Comparison of ENCODE assay signal across 14 mouse cellular contexts in the genomic region with DNA sequence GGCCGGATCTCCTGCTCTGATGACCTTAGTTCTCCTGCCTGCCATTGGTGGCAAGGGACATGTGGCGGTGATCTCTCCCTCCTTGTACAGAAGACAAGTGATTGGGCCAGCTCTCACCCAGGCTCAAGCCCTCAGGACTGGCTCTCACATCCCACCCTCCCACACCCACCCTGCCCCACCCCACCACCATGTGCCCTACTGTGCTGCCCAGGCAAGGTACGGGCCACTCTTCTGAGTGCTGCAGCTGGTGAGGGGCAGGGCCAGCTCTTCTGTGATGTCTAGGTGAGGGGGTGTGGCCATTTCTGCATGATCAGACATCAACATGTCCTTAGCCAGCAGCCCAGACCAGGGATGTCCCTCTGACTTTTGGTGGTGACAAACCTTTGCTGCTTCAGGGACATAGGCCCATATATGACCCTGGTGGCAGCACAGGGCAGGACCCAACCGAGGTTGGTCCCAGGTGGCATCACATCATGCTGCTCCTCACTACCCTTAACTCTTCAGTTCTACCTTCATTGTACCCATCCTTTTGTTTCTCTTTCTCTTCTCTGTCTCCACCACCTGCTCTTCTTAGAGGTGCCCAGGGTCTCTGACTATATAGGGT. TPM values are rescaled to one million over a fixed set of nuclear protein-coding genes. Genes with fewer than 3 reads are reported as not detected.
A peak's percentile ranks its signal among the peaks of the same experiment; 100 is the strongest.
DNase-seq lines count a peak whose midpoint lies in the region; ATAC-seq and TF ChIP-seq lines count a peak whose summit lies in the region.
"Had no signal": no experiment of that assay in that cellular context is flagged by ENCODE, and none has a peak within 500 bp of the region (broad histone marks: within the 10 kb centered on the region; RNA-seq: fewer than 3 reads in every experiment).

No protein-coding gene starts in this region.

- 0 out of 2 replicates have a peak, but pooled peaks have one; percentile 43 for ATAC-seq in heart, embryonic 15.5 days (replicated peaks; ENCODE audit: insufficient number of reproducible peaks, insufficient read depth, low FRiP score, low read depth)
- peak; percentile 45 for ATAC-seq in liver, embryonic 11.5 days (replicated peaks; ENCODE audit: low FRiP score)
- ATAC-seq in liver, postnatal 0 days = peak; percentile 44

- 0 out of 2 replicates have a peak, but pooled peaks cover 14% of the 10 kb centered on the region for H3K36me3 ChIP-seq in heart, embryonic 15.5 days
- H3K36me3 ChIP-seq in liver, embryonic 11.5 days (ENCODE audit: control insufficient read depth, insufficient read depth, low read length) = peaks cover 8% of the 10 kb centered on the region; the same call in 1 of the 2 replicates
- peaks cover 45% of the 10 kb centered on the region for H3K36me3 ChIP-seq in embryonic facial prominence, embryonic 10.5 days (replicated peaks)
- 0 out of 2 replicates have a peak, but pooled peaks cover 6% of the 10 kb centered on the region for H3K36me3 ChIP-seq in liver, postnatal 0 days (replicated peaks; ENCODE audit: insufficient read depth, low read length)

- no peak overlapping the region for H3K4me3 ChIP-seq in heart, embryonic 15.5 days
- H3K4me3 ChIP-seq in liver, embryonic 11.5 days (ENCODE audit: low read depth, low read length) = no peak overlapping the region
- no peak overlapping the region for H3K4me3 ChIP-seq in embryonic facial prominence, embryonic 10.5 days
- H3K4me3 ChIP-seq in liver, postnatal 0 days (ENCODE audit: low read depth, low read length) = no peak overlapping the region
- H3K4me3 ChIP-seq: erythroblast, embryonic 14.5 days had no signal

- H3K9ac ChIP-seq in heart, embryonic 15.5 days = no peak overlapping the region
- no peak overlapping the region for H3K9ac ChIP-seq in liver, embryonic 11.5 days (ENCODE audit: low read depth, low read length)
- no peak overlapping the region for H3K9ac ChIP-seq in liver, postnatal 0 days (replicated peaks)

- intact Hi-C loops in heart, postnatal 14 days (cut with DNase I) = no loop called here

- no peak for TF ChIP-seq CTCF in liver, postnatal 0 days (IDR thresholded peaks at IDR 0.05; ENCODE audit: low read depth)

- no peak overlapping the region for H3K4me2 ChIP-seq in heart, embryonic 15.5 days
- no peak overlapping the region for H3K4me2 ChIP-seq in liver, embryonic 11.5 days
- H3K4me2 ChIP-seq in liver, postnatal 0 days (ENCODE audit: low read depth, low read length) = no peak overlapping the region

- H3K4me1 ChIP-seq in heart, embryonic 15.5 days (replicated peaks) = 0 out of 2 replicates have a peak, but pooled peaks cover 3% of the 10 kb centered on the region
- H3K4me1 ChIP-seq in liver, embryonic 11.5 days (replicated peaks; ENCODE audit: control insufficient read depth, insufficient read depth, low read length) = peaks cover 3% of the 10 kb centered on the region; the same call in 1 of the 2 replicates
- peaks cover 3% of the 10 kb centered on the region; the same call in 1 of the 2 replicates for H3K4me1 ChIP-seq in embryonic facial prominence, embryonic 10.5 days
- H3K4me1 ChIP-seq in liver, postnatal 0 days (ENCODE audit: insufficient read depth) = peaks cover 6% of the 10 kb centered on the region

- H3K27me3 ChIP-seq in heart, embryonic 15.5 days = no peaks in the 10 kb centered on the region
- H3K27me3 ChIP-seq in liver, embryonic 11.5 days (replicated peaks; ENCODE audit: control insufficient read depth, insufficient read depth, low read length) = no peaks in the 10 kb centered on the region
- H3K27me3 ChIP-seq in embryonic facial prominence, embryonic 10.5 days (replicated peaks; ENCODE audit: low read depth, poor library complexity, severe bottlenecking) = no peaks in the 10 kb centered on the region
- no peaks in the 10 kb centered on the region for H3K27me3 ChIP-seq in liver, postnatal 0 days (ENCODE audit: insufficient read depth, low read length)

- 93% methylated on average over 4 of the region's 4 CpGs for WGBS in heart, embryonic 15.5 days
- 88% methylated on average over 4 of the region's 4 CpGs for WGBS in liver, embryonic 11.5 days
- 94% methylated on average over 4 of the region's 4 CpGs for WGBS in embryonic facial prominence, embryonic 10.5 days
- 77% methylated on average over 4 of the region's 4 CpGs for WGBS in liver, postnatal 0 days (ENCODE audit: insufficient replicate concordance)

- DNase-seq in heart, postnatal 14 days = no peak
- DNase-seq in liver, embryonic 11.5 days (ENCODE audit: low spot score) = no peak
- DNase-seq in liver = no peak
- DNase-seq in embryonic facial prominence, embryonic 10.5 days (ENCODE audit: low spot score) = no peak
- peak; percentile 20 for DNase-seq in liver, postnatal 0 days
- DNase-seq in retina, embryonic 14.5 days (ENCODE audit: low spot score) = no peak
- DNase-seq: B cell, adult 2 months; cerebellum, adult 9-10 months; embryo, embryonic 11 days; heart, postnatal 10 days; kidney, adult 2 months; lung, adult 2 months had no signal

- H3K27ac ChIP-seq in heart, embryonic 15.5 days = no peak overlapping the region
- no peak overlapping the region for H3K27ac ChIP-seq in liver, embryonic 11.5 days (ENCODE audit: low read depth, low read length)
- 0 out of 2 replicates have a peak overlapping the region, but pooled peaks have one; percentile 40 for H3K27ac ChIP-seq in embryonic facial prominence, embryonic 10.5 days (replicated peaks)
- H3K27ac ChIP-seq in liver, postnatal 0 days (ENCODE audit: low read depth) = 0 out of 2 replicates have a peak overlapping the region, but pooled peaks have one; percentile 3

- no peaks in the 10 kb centered on the region for H3K9me3 ChIP-seq in heart, embryonic 15.5 days (replicated peaks)
- no peaks in the 10 kb centered on the region for H3K9me3 ChIP-seq in liver, embryonic 11.5 days (ENCODE audit: control insufficient read depth, low read length)
- H3K9me3 ChIP-seq in embryonic facial prominence, embryonic 10.5 days = no peaks in the 10 kb centered on the region
- H3K9me3 ChIP-seq in liver, postnatal 0 days (ENCODE audit: low read length) = no peaks in the 10 kb centered on the region

- TF ChIP-seq EP300 in liver, postnatal 0 days (IDR thresholded peaks at IDR 0.05; ENCODE audit: low read depth) = no peak

RNA-seq across cellular contexts. Expression of a gene that starts 14.4 kb away (rescaled TPM):
- polyA plus RNA-seq in heart, embryonic 15.5 days (2015; fragmentation: Nextera tagmentation; extraction: Ambion mirVana) = 59.6 and 62.0 TPM in 2 replicates
- total RNA-seq in heart, postnatal 14 days (2021) = 10 to 100 TPM; 97.4 to 99.6 TPM
- 57.8 and 65.5 TPM in 2 replicates for polyA plus RNA-seq in liver, embryonic 11.5 days (2014; fragmentation: Nextera tagmentation; extraction: Ambion mirVana)
- polyA plus RNA-seq in embryonic facial prominence, embryonic 10.5 days (2016; fragmentation: Nextera tagmentation; extraction: Ambion mirVana) = 56.7 and 60.2 TPM in 2 replicates
- 24.3 and 25.4 TPM in 2 replicates for polyA plus RNA-seq in liver, postnatal 0 days (2015; fragmentation: Nextera tagmentation; extraction: Ambion mirVana)

Comparison
In these comparisons a context has a peak if more than half of its experiments do, and no peak if none do; other contexts are left out.
1. H3K27ac ChIP-seq: peak in embryonic facial prominence, embryonic 10.5 days (single experiment) and liver, postnatal 0 days (single experiment); none in heart, embryonic 15.5 days (single experiment) and liver, embryonic 11.5 days (single experiment).
2. Peak in every context shown above with its lines, with median percentiles within 50 percentile points of each other: ATAC-seq.